Mouse (Mus musculus): ENCODE data around the gene Trp53rkb.

Gene Trp53rkb

GRCm38 (mm10) chr2:166792355-166792754, at the start of gene Trp53rkb:
Trp53rkb (plus strand) TSS chr2:166792531.
- no peak for DNase-seq (ENCODE audit: low spot score in 2 of 2)

GRCm38 (mm10) chr2:166743504-166743903, 48.8 kb upstream of the Trp53rkb start:
- DNase-seq (ENCODE audit: low spot score in 2 of 2): no peak

- no peak for DNase-seq (ENCODE audit: low spot score in 2 of 2)
Observed at GRCm38 (mm10) chr2:166744433-166744832, 47.9 kb upstream of the Trp53rkb start.

GRCm38 (mm10) chr2:166745849-166746248, 46.5 kb upstream of the Trp53rkb start:
- DNase-seq (ENCODE audit: low spot score in 2 of 2): peak; percentile 47 to 67

GRCm38 (mm10) chr2:166746261-166746913, 45.9 kb upstream of the Trp53rkb start:
- peak; percentile 69 to 70 for DNase-seq (ENCODE audit: low spot score in 2 of 2)

GRCm38 (mm10) chr2:166750620-166751191, 41.6 kb upstream of the Trp53rkb start:
- DNase-seq (ENCODE audit: low spot score in 2 of 2): no peak

GRCm38 (mm10) chr2:166754194-166754593, 38.1 kb upstream of the Trp53rkb start:
- no peak for DNase-seq (ENCODE audit: low spot score in 2 of 2)

GRCm38 (mm10) chr2:166754760-166755159, 37.6 kb upstream of the Trp53rkb start:
- no peak for DNase-seq (ENCODE audit: low spot score in 2 of 2)

GRCm38 (mm10) chr2:166757969-166758368, 34.4 kb upstream of the Trp53rkb start:
- DNase-seq (ENCODE audit: low spot score in 2 of 2): no peak

GRCm38 (mm10) chr2:166764051-166764450, 28.3 kb upstream of the Trp53rkb start:
- DNase-seq (ENCODE audit: low spot score in 2 of 2): no peak

GRCm38 (mm10) chr2:166767591-166767990, 24.7 kb upstream of the Trp53rkb start:
- DNase-seq (ENCODE audit: low spot score in 2 of 2): no peak

GRCm38 (mm10) chr2:166771396-166771795, 20.9 kb upstream of the Trp53rkb start:
- no peak for DNase-seq (ENCODE audit: low spot score in 2 of 2)

GRCm38 (mm10) chr2:166773587-166773986, 18.7 kb upstream of the Trp53rkb start:
- DNase-seq (ENCODE audit: low spot score in 2 of 2): no peak

GRCm38 (mm10) chr2:166774275-166774674, 18.1 kb upstream of the Trp53rkb start:
- DNase-seq (ENCODE audit: low spot score in 2 of 2): no peak

GRCm38 (mm10) chr2:166775357-166775893, 16.9 kb upstream of the Trp53rkb start:
- DNase-seq (ENCODE audit: low spot score in 2 of 2): no peak

- peak; percentile 71 to 86 for DNase-seq (ENCODE audit: low spot score in 2 of 2)
Observed at GRCm38 (mm10) chr2:166776272-166776671, 16.1 kb upstream of the Trp53rkb start.

- no peak for DNase-seq (ENCODE audit: low spot score in 2 of 2)
Observed at GRCm38 (mm10) chr2:166779956-166780355, 12.4 kb upstream of the Trp53rkb start.

GRCm38 (mm10) chr2:166780980-166781578, 11.3 kb upstream of the Trp53rkb start:
- peak; percentile 77 to 93 for DNase-seq (ENCODE audit: low spot score in 2 of 2)

GRCm38 (mm10) chr2:166784376-166784775, 8.0 kb upstream of the Trp53rkb start:
- DNase-seq (ENCODE audit: low spot score in 2 of 2): no peak

GRCm38 (mm10) chr2:166786353-166787004, 5.9 kb upstream of the Trp53rkb start:
- DNase-seq (ENCODE audit: low spot score in 2 of 2): peak; percentile 86 to 92

GRCm38 (mm10) chr2:166791738-166792137, 593 bp upstream of the Trp53rkb start:
- no peak for DNase-seq (ENCODE audit: low spot score in 2 of 2)

- peak; percentile 87 to 93 for DNase-seq (ENCODE audit: low spot score in 2 of 2)
Observed at GRCm38 (mm10) chr2:166793542-166794214, 1.3 kb downstream of the Trp53rkb start.
